Mouse (Mus musculus) hindbrain, embryonic 10.5 days (tissue): ENCODE results near the gene Lpin3. TPM values are rescaled to one million over a fixed set of nuclear protein-coding genes. Genes with fewer than 3 reads are reported as not detected.

ENCODE experiments used
- DNase-seq: peaks from one replicate; pipeline ENCODE4 v3.0.0-alpha.2; 2017; ENCODE audit warnings: low spot score
- H3K27ac ChIP-seq: fragments of 300-500 bp; sonication (generic); 2 replicates; pipeline ENCODE4 v1.5.1; 2016; ENCODE audit warnings: mild to moderate bottlenecking, moderate library complexity
- H3K27me3 ChIP-seq: fragments of 300-500 bp; sonication (generic); 2 replicates; pipeline ENCODE4 v1.6.1; 2016; ENCODE audit warnings: mild to moderate bottlenecking; ENCODE audit not compliant: poor library complexity, insufficient read depth, severe bottlenecking
- H3K36me3 ChIP-seq: fragments of 300-500 bp; sonication (generic); 2 replicates; pipeline ENCODE4 v1.6.1; 2016; ENCODE audit warnings: mild to moderate bottlenecking, moderate library complexity
- H3K4me1 ChIP-seq: fragments of 300-500 bp; sonication (generic); replicated peaks from 2 replicates; pipeline ENCODE4 v1.6.1; 2016; ENCODE audit warnings: mild to moderate bottlenecking
- H3K4me3 ChIP-seq: fragments of 300-500 bp; sonication (generic); 2 replicates; pipeline ENCODE4 v1.5.1; 2016; ENCODE audit warnings: mild to moderate bottlenecking, moderate library complexity
- H3K9me3 ChIP-seq: fragments of 300-500 bp; sonication (generic); 2 replicates; pipeline ENCODE4 v1.6.1; 2016; ENCODE audit warnings: mild to moderate bottlenecking, moderate library complexity
- WGBS: fragments of 180-500 bp; shearing (Covaris S2); methylation state at CpG from one replicate; pipeline ENCODE4 v1.1.7; 2016; 5-methylcytosine and 5-hydroxymethylcytosine counted together
- polyA plus RNA-seq: library from polyadenylated mRNA; unstranded; fragments of >200 nt; fragmentation: Nextera tagmentation; extraction: Ambion mirVana; gene quantifications from 2 replicates; pipeline ENCODE4 v1.2.1, GENCODE M21; 2016

Lpin3 gene
- polyA plus RNA-seq, 1 experiment from 2014 or later: 1.1 TPM

- no peaks in the 10 kb centered on the region for H3K9me3 ChIP-seq
- no peak for DNase-seq
- no peaks in the 10 kb centered on the region for H3K27me3 ChIP-seq
- H3K36me3 ChIP-seq: peaks cover 93% of the 10 kb centered on the region
- 86% methylated on average over 7 of the region's 7 CpGs for WGBS
- no peak overlapping the region for H3K4me3 ChIP-seq
- H3K27ac ChIP-seq: no peak overlapping the region
- H3K4me1 ChIP-seq: no peaks in the 10 kb centered on the region
Observed at GRCm38 (mm10) chr2:160955331-160955730, 74.9 kb downstream of the Lpin3 start.

Other genes with a start within 250 kb of the Lpin3 start
- 79.4 and 105 TPM in 2 replicates for gene Top1, start 234.8 kb upstream of the Lpin3 start, polyA plus RNA-seq
- gene Plcg1, start 149.4 kb upstream of the Lpin3 start, polyA plus RNA-seq: 65.1 and 78.0 TPM in 2 replicates
- 7.3 and 7.6 TPM in 2 replicates for gene Zhx3, start 7.7 kb upstream of the Lpin3 start, polyA plus RNA-seq
- gene Emilin3, start 31.7 kb downstream of the Lpin3 start, polyA plus RNA-seq: 2.6 and 3.4 TPM in 2 replicates
- gene Chd6, start 228.4 kb downstream of the Lpin3 start, polyA plus RNA-seq: 25.9 and 29.5 TPM in 2 replicates